Mouse (Mus musculus): ENCODE data around the gene Orai2.
"Not testable (repeated sequence)": the region's sequence is repeated elsewhere in the genome, so short reads cannot be mapped to it uniquely, and the experiment has no call there.

Orai2 gene

GRCm38 (mm10) chr5:136171363-136172341 lies 1.1 kb upstream of the Orai2 start:
- DNase-seq = peak; percentile 19

- peak; percentile 23 for DNase-seq
Observed at GRCm38 (mm10) chr5:136169626-136170511, 644 bp downstream of the Orai2 start.

- DNase-seq = no peak
Observed at GRCm38 (mm10) chr5:136168071-136168470, 2.4 kb downstream of the Orai2 start.

GRCm38 (mm10) chr5:136167296-136167695 lies 3.2 kb downstream of the Orai2 start:
- no peak for DNase-seq

- DNase-seq = no peak
Observed at GRCm38 (mm10) chr5:136165246-136165645, 5.3 kb downstream of the Orai2 start.

- DNase-seq = no peak
Observed at GRCm38 (mm10) chr5:136163807-136164474, 6.6 kb downstream of the Orai2 start.

- DNase-seq = not testable (repeated sequence)
Observed at GRCm38 (mm10) chr5:136160084-136160483, 10.4 kb downstream of the Orai2 start.

GRCm38 (mm10) chr5:136155399-136155798 lies 15.1 kb downstream of the Orai2 start:
- DNase-seq = no peak

- no peak for DNase-seq
Observed at GRCm38 (mm10) chr5:136152365-136152764, 18.1 kb downstream of the Orai2 start.

- DNase-seq = not testable (repeated sequence)
Observed at GRCm38 (mm10) chr5:136149134-136149576, 21.4 kb downstream of the Orai2 start.

- no peak for DNase-seq
Observed at GRCm38 (mm10) chr5:136147704-136148103, 22.8 kb downstream of the Orai2 start.

- no peak for DNase-seq
Observed at GRCm38 (mm10) chr5:136146936-136147335, 23.6 kb downstream of the Orai2 start.

GRCm38 (mm10) chr5:136144606-136145430 lies 25.7 kb downstream of the Orai2 start:
- no peak for DNase-seq

GRCm38 (mm10) chr5:136143161-136143755 lies 27.3 kb downstream of the Orai2 start:
- DNase-seq = no peak

GRCm38 (mm10) chr5:136142746-136143145 lies 27.8 kb downstream of the Orai2 start:
- DNase-seq = no peak

- no peak for DNase-seq
Observed at GRCm38 (mm10) chr5:136140057-136140482, 30.4 kb downstream of the Orai2 start.

GRCm38 (mm10) chr5:136139393-136139792 lies 31.1 kb downstream of the Orai2 start:
- no peak for DNase-seq

GRCm38 (mm10) chr5:136137658-136138274 lies 32.7 kb downstream of the Orai2 start:
- no peak for DNase-seq

- DNase-seq = no peak
Observed at GRCm38 (mm10) chr5:136136292-136136990, 34.1 kb downstream of the Orai2 start.

Data from kidney, adult 11 months (tissue).